Mouse (Mus musculus) embryonic facial prominence, embryonic 14.5 days (tissue): ENCODE data around the gene Rassf3. TPM values are rescaled to one million over a fixed set of nuclear protein-coding genes. Genes with fewer than 3 reads are reported as not detected.
A peak's percentile ranks its signal among the peaks of the same experiment; 100 is the strongest.

Experiments
- ATAC-seq: fragments of 200-750 bp; cut with Nextera tagmentation; 2 replicates; pipeline ENCODE4 v1.8.0; 2017; ENCODE audit warnings: low read depth, moderate number of reproducible peaks, moderate TSS enrichment
- DNase-seq: peaks from one replicate; pipeline ENCODE4 v3.0.0-alpha.2; 2015; ENCODE audit warnings: low spot score
- H3K27ac ChIP-seq: fragments of 300-500 bp; sonication (generic); replicated peaks from 2 replicates; pipeline ENCODE4 v1.5.1; 2014; ENCODE audit warnings: low read depth, mild to moderate bottlenecking, low read length, moderate library complexity
- H3K27me3 ChIP-seq: fragments of 300-500 bp; sonication (generic); replicated peaks from 2 replicates; pipeline ENCODE4 v1.6.1; 2014; ENCODE audit warnings: low read length; ENCODE audit not compliant: control insufficient read depth, insufficient read depth
- H3K36me3 ChIP-seq: fragments of 300-500 bp; sonication (generic); 2 replicates; pipeline ENCODE4 v1.6.1; 2014; ENCODE audit warnings: low read length, mixed read lengths; ENCODE audit not compliant: control insufficient read depth, insufficient read depth
- H3K4me1 ChIP-seq: fragments of 300-500 bp; sonication (generic); 2 replicates; pipeline ENCODE4 v1.6.1; 2014; ENCODE audit warnings: antibody characterized with exemption, low read length; ENCODE audit not compliant: control insufficient read depth, insufficient read depth
- H3K4me2 ChIP-seq: fragments of 300-500 bp; sonication (generic); 2 replicates; pipeline ENCODE4 v1.6.1; 2014; ENCODE audit warnings: low read depth, mild to moderate bottlenecking, low read length, moderate library complexity, mixed read lengths
- H3K4me3 ChIP-seq: fragments of 300-500 bp; sonication (generic); 2 replicates; pipeline ENCODE4 v1.5.1; 2014; ENCODE audit warnings: low read depth, mild to moderate bottlenecking, low read length
- H3K9ac ChIP-seq: fragments of 300-500 bp; sonication (generic); 2 replicates; pipeline ENCODE4 v1.6.1; 2014; ENCODE audit warnings: low read depth, mild to moderate bottlenecking, low read length, moderate library complexity, mixed read lengths
- H3K9me3 ChIP-seq: fragments of 300-500 bp; sonication (generic); 2 replicates; pipeline ENCODE4 v1.6.1; 2016; ENCODE audit warnings: low read length; ENCODE audit not compliant: control insufficient read depth
- WGBS: fragments of 180-500 bp; shearing (Covaris S2); extraction: QIAGEN DNeasy Blood & Tissue Kit; methylation state at CpG from one replicate; pipeline ENCODE4 v1.1.7; 2014; 5-methylcytosine and 5-hydroxymethylcytosine counted together
- polyA plus RNA-seq: library from polyadenylated mRNA; unstranded; fragments of >200 nt; fragmentation: Nextera tagmentation; extraction: Ambion mirVana; gene quantifications from 2 replicates; pipeline ENCODE4 v1.2.1, GENCODE M21; 2014

The Rassf3 gene
- polyA plus RNA-seq, 1 experiment from 2014 or later, result 27.0 TPM

DNA sequence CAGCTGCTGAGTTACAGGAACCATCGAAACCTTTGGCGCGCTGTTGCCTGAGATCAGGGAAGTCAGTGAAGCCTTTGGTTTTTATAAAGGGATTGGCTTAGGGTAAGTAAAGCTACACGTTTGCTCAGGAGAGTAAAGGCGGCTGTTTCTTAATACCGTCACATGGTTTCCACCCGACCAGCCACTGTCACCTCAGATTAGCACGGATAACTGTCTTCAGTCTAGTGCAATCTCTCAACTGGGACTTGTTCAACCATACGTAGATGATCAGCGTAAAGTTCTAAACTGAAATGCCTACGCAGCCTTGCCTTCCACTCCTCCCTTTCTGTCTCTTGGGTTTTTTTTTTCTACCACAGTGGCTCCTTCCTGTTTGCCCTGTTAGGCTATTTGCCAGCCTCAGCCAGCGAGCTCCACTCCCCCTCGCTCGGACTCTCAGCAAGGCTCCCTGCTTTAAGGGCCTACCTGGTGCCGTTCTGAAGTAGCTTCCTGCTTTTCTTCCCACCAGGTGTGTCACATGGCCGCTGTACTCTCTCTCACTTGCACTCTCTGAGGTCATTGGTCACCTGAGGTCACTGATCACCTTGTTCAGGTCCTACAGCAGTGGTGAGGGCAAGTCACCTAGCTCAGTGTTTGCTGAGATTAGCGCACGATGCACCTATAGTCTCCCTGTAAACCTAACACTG is 107.2 kb downstream of the Rassf3 start:
- ATAC-seq (no peak), DNase-seq (no peak)
- Histone ChIP-seq H3K36me3 (peaks cover 33% of the 10 kb centered on the region), H3K4me1 (peaks cover 16% of the 10 kb centered on the region), H3K9me3 (no peaks in the 10 kb centered on the region), H3K9ac (no peak overlapping the region), H3K4me2 (no peak overlapping the region), H3K27ac (no peak overlapping the region), H3K27me3 (no peaks in the 10 kb centered on the region), H3K4me3 (no peak overlapping the region)
- 85% methylated on average over 18 of the region's 18 CpGs for WGBS

- H3K4me2 ChIP-seq, result no peak overlapping the region
- H3K4me1 ChIP-seq, result peaks cover 14% of the 10 kb centered on the region
- no peak overlapping the region for H3K4me3 ChIP-seq
- 73% methylated on average over 9 of the region's 9 CpGs for WGBS
- no peaks in the 10 kb centered on the region for H3K27me3 ChIP-seq
- DNase-seq, result no peak
- no peaks in the 10 kb centered on the region for H3K9me3 ChIP-seq
- ATAC-seq, result no peak
- peaks cover 23% of the 10 kb centered on the region; the same call in 1 of the 2 replicates for H3K36me3 ChIP-seq
- H3K27ac ChIP-seq, result no peak overlapping the region
- no peak overlapping the region for H3K9ac ChIP-seq
Measured at GRCm38 (mm10) chr10:121367780-121368179, 108.4 kb downstream of the Rassf3 start.

DNA sequence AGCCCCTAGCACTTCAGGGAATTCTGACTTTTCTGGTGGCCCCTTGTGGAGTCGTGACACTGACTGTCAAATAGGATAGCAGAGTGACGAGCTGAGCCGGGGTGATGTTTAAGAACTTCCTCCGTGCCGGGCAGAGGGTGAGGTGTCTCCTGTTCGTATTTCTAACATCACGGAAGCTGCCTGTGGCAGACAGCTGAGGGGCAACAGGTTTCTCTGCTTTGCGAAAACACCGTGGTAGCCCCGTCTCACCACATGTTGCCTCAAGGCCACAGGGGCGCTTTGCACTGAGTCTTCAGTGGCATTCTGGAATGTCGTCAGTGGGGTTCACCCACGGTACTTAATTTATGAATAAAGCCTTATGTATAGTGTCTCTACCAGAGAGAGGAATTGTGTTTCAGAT is 108.9 kb downstream of the Rassf3 start:
- DNase-seq (peak; percentile 31), ATAC-seq (no peak)
- Histone ChIP-seq H3K27ac (no peak overlapping the region), H3K4me1 (peaks cover 14% of the 10 kb centered on the region), H3K9ac (no peak overlapping the region), H3K27me3 (no peaks in the 10 kb centered on the region), H3K4me3 (no peak overlapping the region), H3K4me2 (peak overlapping the region; percentile 90; the same call in 1 of the 2 replicates), H3K36me3 (peaks cover 23% of the 10 kb centered on the region; the same call in 1 of the 2 replicates), H3K9me3 (no peaks in the 10 kb centered on the region)
- 61% methylated on average over 13 of the region's 13 CpGs for WGBS

DNA sequence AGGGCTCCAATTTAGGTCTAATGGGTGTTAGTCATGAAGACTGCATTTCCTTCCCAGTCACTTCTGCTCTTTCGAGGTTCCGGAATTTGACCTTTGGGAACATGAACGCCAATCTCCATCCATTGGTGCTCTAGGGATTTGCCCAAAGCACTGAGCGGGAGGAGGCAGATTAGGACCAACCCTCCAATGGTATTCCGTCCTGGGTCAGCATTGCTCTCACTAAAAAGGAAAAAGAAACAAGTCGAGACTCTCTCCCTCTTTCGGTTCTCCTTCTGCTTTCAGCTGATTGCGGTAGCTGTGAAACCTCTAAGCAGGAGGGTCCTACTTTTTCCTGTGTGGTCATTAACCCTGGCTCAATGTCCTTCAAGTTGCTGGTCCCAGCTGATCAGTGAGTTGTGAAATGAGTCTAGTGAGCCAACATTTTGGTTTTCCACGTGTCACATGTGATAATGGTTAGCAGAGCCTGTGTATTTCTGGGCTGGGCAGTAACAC is 110.3 kb downstream of the Rassf3 start:
- DNase-seq, result peak; percentile 33
- Histone ChIP-seq H3K4me2 (peak overlapping the region; percentile 90), H3K27me3 (no peaks in the 10 kb centered on the region), H3K4me3 (peak overlapping the region; percentile 87), H3K4me1 (peaks cover 14% of the 10 kb centered on the region), H3K9me3 (no peaks in the 10 kb centered on the region), H3K27ac (no peak overlapping the region), H3K36me3 (peaks cover 13% of the 10 kb centered on the region; the same call in 1 of the 2 replicates), H3K9ac (peak overlapping the region; percentile 81)
- WGBS, result 5% methylated on average over 9 of the region's 9 CpGs
- no peak for ATAC-seq

DNA sequence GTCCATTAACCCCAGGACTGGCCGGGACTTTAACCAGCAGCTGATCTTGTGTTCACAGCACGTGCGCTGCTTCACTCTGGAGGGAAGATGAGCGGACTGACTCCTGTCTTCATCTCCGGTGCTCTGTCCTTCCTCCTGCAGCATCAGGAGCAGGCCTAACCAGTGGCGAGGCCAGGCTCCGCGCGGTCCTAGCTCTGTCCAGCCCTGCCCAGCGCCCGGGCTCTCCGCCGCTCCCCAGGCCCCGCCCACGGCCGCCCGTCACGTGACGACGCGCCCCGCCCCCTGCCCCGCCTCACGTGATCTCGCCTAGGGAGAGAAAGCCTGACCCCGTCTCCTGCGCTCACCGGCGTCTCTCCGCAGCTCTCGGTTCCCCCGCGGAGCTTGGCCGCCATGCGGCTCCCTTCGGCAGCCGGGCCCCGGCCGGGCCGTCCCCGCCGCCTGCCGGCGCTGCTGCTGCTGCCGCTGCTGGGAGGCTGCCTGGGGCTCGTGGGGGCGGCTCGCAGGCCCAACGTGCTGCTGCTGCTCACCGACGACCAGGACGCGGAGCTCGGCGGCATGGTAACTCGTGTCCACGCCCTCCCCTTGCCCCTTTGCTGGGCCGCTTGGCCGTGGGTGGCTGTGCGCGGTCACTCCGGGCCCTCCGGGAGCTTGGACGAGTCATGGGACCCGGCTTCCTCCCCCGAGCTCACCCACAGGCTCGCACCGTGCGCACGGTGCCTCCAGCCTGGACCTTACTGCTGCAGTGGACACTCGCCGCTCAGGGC is 111.2 kb downstream of the Rassf3 start, which contains the start of gene Gns:
Gene Gns, plus strand, starts transcription at position 290 of the 764 bp plus-strand sequence.
- DNase-seq (peak; percentile 91), ATAC-seq (peak; percentile 97)
- under 1% methylated on average over 40 of the region's 72 CpGs for WGBS
- Histone ChIP-seq H3K4me2 (peak within 1 kb of the TSS; percentile 90), H3K4me1 (peaks cover 14% of the 10 kb centered on the region), H3K4me3 (peak within 1 kb of the TSS; percentile 87), H3K36me3 (0 out of 2 replicates have a peak, but pooled peaks cover 4% of the 10 kb centered on the region), H3K9me3 (no peaks in the 10 kb centered on the region), H3K9ac (peak within 1 kb of the TSS; percentile 81), H3K27me3 (no peaks in the 10 kb centered on the region), H3K27ac (peak within 1 kb of the TSS; percentile 75)

GRCm38 (mm10) chr10:121364306-121364705 is 111.8 kb downstream of the Rassf3 start:
- Histone ChIP-seq H3K4me2 (peak overlapping the region; percentile 90), H3K27ac (no peak overlapping the region), H3K9ac (no peak overlapping the region; the same call in 1 of the 2 replicates), H3K4me3 (peak overlapping the region; percentile 87), H3K4me1 (peaks cover 14% of the 10 kb centered on the region), H3K27me3 (no peaks in the 10 kb centered on the region), H3K36me3 (no peaks in the 10 kb centered on the region), H3K9me3 (no peaks in the 10 kb centered on the region)
- WGBS, result 24% methylated on average over 15 of the region's 15 CpGs
- no peak for DNase-seq
- ATAC-seq, result no peak

DNA sequence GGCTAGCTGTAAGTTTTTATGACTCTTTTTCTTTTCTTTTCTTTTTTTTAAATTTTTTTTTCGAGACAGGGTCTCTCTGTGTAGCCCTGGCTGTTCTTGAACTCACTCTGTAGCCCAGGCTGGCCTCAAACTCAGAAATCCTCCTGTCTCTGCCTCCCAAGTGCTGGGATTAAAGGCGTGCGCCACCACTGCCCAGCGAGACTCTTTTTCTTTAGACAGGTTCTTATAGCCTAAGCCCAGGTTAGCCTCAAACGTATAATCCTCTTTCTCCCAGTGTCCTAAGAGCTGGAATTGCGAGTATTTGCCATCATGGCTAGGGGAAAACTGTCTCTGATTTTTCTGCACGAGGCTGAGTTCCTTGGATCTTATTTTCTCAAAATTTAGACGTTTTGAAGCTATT is 112.9 kb downstream of the Rassf3 start:
- no peak overlapping the region for H3K9ac ChIP-seq
- H3K36me3 ChIP-seq, result no peaks in the 10 kb centered on the region
- no peaks in the 10 kb centered on the region for H3K27me3 ChIP-seq
- ATAC-seq (no peak), DNase-seq (no peak)
- no peak overlapping the region for H3K27ac ChIP-seq
- H3K4me1 ChIP-seq, result peaks cover 14% of the 10 kb centered on the region
- H3K4me3 ChIP-seq, result no peak overlapping the region
- WGBS, result 79% methylated on average over 8 of the region's 8 CpGs
- no peaks in the 10 kb centered on the region for H3K9me3 ChIP-seq
- no peak overlapping the region for H3K4me2 ChIP-seq

DNA sequence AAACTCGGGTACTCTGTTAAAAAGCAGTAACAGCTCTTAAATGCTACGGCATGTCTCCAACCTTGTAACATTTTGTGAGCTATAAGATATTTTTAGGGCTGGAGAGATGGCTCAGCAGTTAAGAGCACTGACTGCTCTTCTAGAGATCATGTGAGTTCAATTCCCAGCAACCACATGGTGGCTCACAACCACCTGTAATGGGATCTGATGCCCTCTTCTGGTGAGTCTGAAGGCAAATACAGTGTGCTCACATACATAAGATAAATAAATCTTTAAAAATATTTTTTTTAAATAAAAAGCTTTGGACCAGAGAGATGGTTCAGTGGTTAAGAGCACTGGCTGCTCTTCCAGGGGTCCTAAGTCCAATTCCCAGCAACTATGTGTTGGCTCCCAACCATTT is 115.8 kb downstream of the Rassf3 start:
- ATAC-seq (no peak), DNase-seq (no peak)
- H3K27ac ChIP-seq, result no peak overlapping the region
- H3K4me3 ChIP-seq, result no peak overlapping the region
- H3K4me1 ChIP-seq, result no peaks in the 10 kb centered on the region
- no peak overlapping the region for H3K4me2 ChIP-seq
- WGBS, result 89% methylated on average over 2 of the region's 2 CpGs
- H3K9me3 ChIP-seq, result no peaks in the 10 kb centered on the region
- H3K36me3 ChIP-seq, result no peaks in the 10 kb centered on the region
- H3K27me3 ChIP-seq, result no peaks in the 10 kb centered on the region
- H3K9ac ChIP-seq, result no peak overlapping the region
